Mouse (Mus musculus) kidney, adult 8-10 months (tissue): ENCODE data around the gene Gm21822.
"Not testable (repeated sequence)": the region's sequence is repeated elsewhere in the genome, so short reads cannot be mapped to it uniquely, and the experiment has no call there.

Experiments used
- DNase-seq, 2 experiments: peaks; one replicate each; pipeline ENCODE4 v3.0.0; 2022

Gm21822 gene

DNA sequence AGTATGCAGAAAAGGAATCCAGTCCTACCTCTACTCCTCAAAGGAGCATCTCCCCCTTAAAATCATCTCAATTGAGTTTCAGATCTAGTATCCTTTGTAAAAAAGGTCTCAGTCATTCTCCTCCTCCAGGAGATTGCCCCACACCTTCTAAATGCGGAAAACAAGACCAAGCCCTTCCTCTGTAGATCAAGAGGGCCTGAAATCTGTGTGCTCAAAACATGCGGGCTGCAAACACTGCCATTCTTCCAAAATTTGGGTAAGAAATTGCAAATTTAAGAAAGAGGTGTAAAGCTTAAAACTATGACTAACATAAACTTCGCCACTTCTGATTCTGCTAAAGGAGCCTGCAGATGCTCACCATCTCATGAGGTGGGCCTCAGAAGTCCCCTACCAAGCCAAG lies at the start of gene Gm21822:
Gene Gm21822 (plus strand): TSS at position 301 of the 400 bp plus-strand sequence.
- not testable (repeated sequence) for DNase-seq
